Mouse (Mus musculus) lung, adult 2 months (tissue): ENCODE data around the gene Eif2b3. TPM values are rescaled to one million over a fixed set of nuclear protein-coding genes. Genes with fewer than 3 reads are reported as not detected.

Experiments used
- DNase-seq: peaks from one replicate; pipeline ENCODE4 v3.0.0; 2022
- H3K4me1 ChIP-seq: fragments of 200-500 bp; 2 replicates; pipeline ENCODE4 v1.6.1; 2011; ENCODE audit warnings: low read length; ENCODE audit not compliant: control insufficient read depth, insufficient read depth
- H3K4me3 ChIP-seq: fragments of 200-500 bp; replicated peaks from 2 replicates; pipeline ENCODE3; 2011; ENCODE audit warnings: low read depth, mild to moderate bottlenecking, control low read depth, low read length; ENCODE audit errors: extremely low read depth
- CTCF ChIP-seq: fragments of 200-500 bp; IDR thresholded peaks from 2 replicates; pipeline ENCODE4 v1.5.1; 2011; ENCODE audit warnings: mild to moderate bottlenecking, low read length, control low read depth; ENCODE audit not compliant: insufficient read depth
- POLR2A ChIP-seq: fragments of 200-500 bp; IDR thresholded peaks from 2 replicates; pipeline ENCODE4 v1.6.1; 2011; ENCODE audit warnings: low read depth, mild to moderate bottlenecking, control low read depth, low read length, borderline replicate concordance; ENCODE audit errors: extremely low read depth
- WGBS: fragments of 180-500 bp; shearing (Covaris S2); methylation state at CpG from one replicate; pipeline ENCODE4 v1.1.7; 2018; 5-methylcytosine and 5-hydroxymethylcytosine counted together
- polyA plus RNA-seq: library from polyadenylated mRNA; depleted of rRNA; stranded (reverse); fragments of >200 nt; gene quantifications from 2 replicates; pipeline ENCODE4 v1.2.3, GENCODE M21; 2012

Gene Eif2b3
- polyA plus RNA-seq, 1 experiment = 6.1 TPM

GRCm38 (mm10) chr4:116995131-116995797 is 23.9 kb upstream of the Eif2b3 start, which contains the start of gene Hectd3:
Gene Hectd3 (plus strand): TSS chr4:116995317.
- Histone ChIP-seq H3K4me3 (peak within 1 kb of the TSS; percentile 77), H3K4me1 (peaks cover 13% of the 10 kb centered on the region)
- peak; percentile 60 for DNase-seq
- WGBS = 1% methylated on average over 58 of the region's 58 CpGs
- TF ChIP-seq CTCF = no peak
- peak; percentile 63; the same call in 1 of the 2 replicates for TF ChIP-seq POLR2A

DNA sequence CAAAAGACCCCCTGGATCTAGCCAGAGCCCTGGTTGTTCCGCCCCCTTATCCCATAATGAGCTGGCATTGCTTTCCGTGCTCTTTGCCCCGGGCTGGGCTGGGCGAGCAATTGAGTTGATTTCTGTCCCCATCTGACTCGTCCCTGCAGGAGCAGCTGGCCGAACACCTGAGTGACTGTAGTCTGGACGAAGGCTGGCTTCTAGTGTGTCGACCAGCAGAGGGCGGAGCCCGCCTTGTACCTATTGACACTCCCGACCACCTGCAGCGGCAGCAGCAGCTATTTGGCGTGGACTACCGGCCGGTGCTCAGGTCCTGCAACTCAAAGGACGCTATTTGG is 23.4 kb upstream of the Eif2b3 start:
- DNase-seq = peak; percentile 47

GRCm38 (mm10) chr4:116999513-117000154 is 19.6 kb upstream of the Eif2b3 start:
- DNase-seq = no peak
- Histone ChIP-seq H3K4me3 (no peak overlapping the region), H3K4me1 (peaks cover 8% of the 10 kb centered on the region)
- whole genome bisulfite sequencing = 96% methylated on average over 17 of the region's 17 CpGs
- TF ChIP-seq POLR2A (no peak), CTCF (no peak)

More for the DNA sequence above, 23.4 kb upstream of the Eif2b3 start:
- TF ChIP-seq CTCF (peak; percentile 27; the same call in 1 of the 2 replicates), POLR2A (no peak)
- Histone ChIP-seq H3K4me3 (peak overlapping the region; percentile 77), H3K4me1 (peaks cover 13% of the 10 kb centered on the region)
- 1% methylated on average over 16 of the region's 16 CpGs for WGBS

- WGBS = 92% methylated on average over 16 of the region's 16 CpGs
- H3K4me3 ChIP-seq = no peak overlapping the region
- H3K4me1 ChIP-seq = no peaks in the 10 kb centered on the region
- no peak for TF ChIP-seq POLR2A
- no peak for TF ChIP-seq CTCF
- DNase-seq = no peak
These were observed 17.2 kb upstream of the Eif2b3 start for GRCm38 (mm10) chr4:117001957-117002356.

DNA sequence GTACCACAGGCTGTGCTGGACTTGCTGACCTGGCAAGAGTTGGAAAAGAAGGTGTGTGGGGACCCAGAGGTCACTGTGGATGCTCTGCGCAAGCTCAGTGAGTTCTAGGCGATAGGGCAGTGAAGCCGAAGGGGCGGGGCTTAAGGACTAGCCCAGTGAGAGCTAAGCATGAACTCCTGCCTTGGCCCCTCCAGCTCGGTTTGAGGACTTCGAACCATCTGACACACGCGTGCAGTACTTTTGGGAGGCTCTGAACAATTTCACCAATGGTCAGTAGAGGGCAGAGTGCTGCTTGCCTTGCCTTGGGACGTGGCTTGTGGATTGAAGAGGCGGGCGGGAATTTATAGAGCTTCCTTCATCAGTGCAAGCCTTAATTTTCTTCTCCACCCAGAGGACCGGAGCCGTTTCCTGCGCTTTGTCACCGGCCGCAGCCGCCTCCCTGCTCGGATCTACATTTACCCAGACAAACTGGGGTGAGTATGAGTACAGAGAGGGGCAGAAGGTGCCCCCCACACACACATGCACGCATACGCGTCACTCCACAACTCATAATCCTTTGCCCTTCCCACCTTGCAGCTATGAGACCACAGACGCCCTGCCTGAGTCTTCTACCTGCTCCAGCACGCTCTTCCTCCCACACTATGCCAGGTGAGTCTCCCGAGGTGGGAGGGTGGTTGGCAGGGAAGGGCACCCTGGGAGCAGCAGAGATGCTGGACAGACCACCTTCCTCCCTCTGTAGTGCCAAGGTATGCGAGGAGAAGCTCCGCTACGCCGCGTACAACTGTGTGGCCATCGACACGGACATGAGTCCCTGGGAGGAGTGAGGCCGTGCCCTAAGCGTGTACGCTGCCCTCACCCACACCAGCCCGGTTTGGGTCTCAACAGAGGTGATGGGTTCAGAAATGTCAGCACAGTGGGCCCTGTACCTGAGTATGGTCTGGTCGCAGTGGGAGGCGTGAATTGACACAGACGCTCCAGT is 16.4 kb upstream of the Eif2b3 start:
- WGBS = 59% methylated on average over 38 of the region's 38 CpGs
- peak; percentile 42 for DNase-seq
- TF ChIP-seq CTCF = peak; percentile 86
- no peak for TF ChIP-seq POLR2A
- Histone ChIP-seq H3K4me1 (no peaks in the 10 kb centered on the region), H3K4me3 (no peak overlapping the region)

GRCm38 (mm10) chr4:117004649-117005048 is 14.6 kb upstream of the Eif2b3 start:
- 89% methylated on average over 4 of the region's 4 CpGs for whole genome bisulfite sequencing
- H3K4me1 ChIP-seq = no peaks in the 10 kb centered on the region
- no peak overlapping the region for H3K4me3 ChIP-seq
- no peak for DNase-seq
- TF ChIP-seq POLR2A = no peak
- TF ChIP-seq CTCF = no peak

GRCm38 (mm10) chr4:117005611-117006400 is 13.4 kb upstream of the Eif2b3 start:
- TF ChIP-seq POLR2A (no peak), CTCF (no peak)
- no peaks in the 10 kb centered on the region for H3K4me1 ChIP-seq
- no peak for DNase-seq
- H3K4me3 ChIP-seq = no peak overlapping the region
- 74% methylated on average over 7 of the region's 7 CpGs for WGBS

GRCm38 (mm10) chr4:117007058-117007457 is 12.1 kb upstream of the Eif2b3 start:
- no peak for DNase-seq
- TF ChIP-seq POLR2A (no peak), CTCF (no peak)
- no peaks in the 10 kb centered on the region for H3K4me1 ChIP-seq
- H3K4me3 ChIP-seq = no peak overlapping the region
- WGBS = 53% methylated on average over 3 of the region's 3 CpGs

DNA sequence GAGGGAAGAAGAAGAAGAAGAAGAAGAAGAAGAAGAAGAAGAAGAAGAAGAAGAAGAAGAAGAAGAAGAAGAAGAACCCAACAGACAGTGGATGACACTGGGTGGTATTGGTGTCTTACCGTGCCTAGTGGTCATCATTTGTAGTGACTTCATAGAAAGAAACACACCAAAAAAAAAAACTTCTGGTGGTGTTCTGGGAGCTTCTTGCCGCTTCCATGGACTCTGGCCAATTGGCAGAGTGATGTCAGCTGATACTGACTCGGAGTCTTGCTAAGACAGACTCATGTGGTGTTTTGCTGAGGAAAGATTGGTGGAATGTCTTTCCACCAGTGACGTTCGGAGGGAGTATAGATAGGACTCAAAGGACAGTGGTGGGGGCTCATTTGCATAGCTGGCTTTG is 9.0 kb upstream of the Eif2b3 start:
- TF ChIP-seq POLR2A = no peak
- TF ChIP-seq CTCF = no peak
- no peak for DNase-seq
- Histone ChIP-seq H3K4me1 (no peaks in the 10 kb centered on the region), H3K4me3 (no peak overlapping the region)
- 80% methylated on average over 5 of the region's 5 CpGs for WGBS
